Mouse (Mus musculus): ENCODE measurements around the gene Dip2a. TPM values are rescaled to one million over a fixed set of nuclear protein-coding genes. Genes with fewer than 3 reads are reported as not detected.

Gene Dip2a
- 9.0 and 9.6 TPM in 2 replicates for total RNA-seq (2012; rRNA removed)

- peaks cover 4% of the 10 kb centered on the region; the same call in 1 of the 2 replicates for H3K36me3 ChIP-seq (ENCODE audit: control insufficient read depth, insufficient read depth, low read length, poor library complexity, severe bottlenecking)
- H3K9me3 ChIP-seq (ENCODE audit: control insufficient read depth, insufficient read depth, low read depth, low read length) = no peaks in the 10 kb centered on the region
- H3K4me3 ChIP-seq (ENCODE audit: insufficient read depth in 1 of 2, low read depth in 1 of 2, low read length in 2 of 2, poor library complexity in 1 of 2, severe bottlenecking in 1 of 2) = peak within 1 kb of the TSS; percentile 88 to 96
- H3K4me1 ChIP-seq (ENCODE audit: control insufficient read depth in 2 of 2, insufficient read depth in 2 of 2, low read length in 2 of 2, poor library complexity in 1 of 2) = peaks cover 0 to 7% of the 10 kb centered on the region in 2 experiments; a peak in 2 of 4 replicates
- H3K27ac ChIP-seq (ENCODE audit: insufficient read depth, low read depth, low read length, poor library complexity, severe bottlenecking) = no peak within 1 kb of the TSS
- TF ChIP-seq CHD2 (IDR thresholded peaks at IDR 0.05; ENCODE audit: low read depth, low read length) = no peak
- TF ChIP-seq ZC3H11A (IDR thresholded peaks at IDR 0.05; ENCODE audit: borderline replicate concordance, low read depth, low read length) = no peak
- TF ChIP-seq ZNF384 (IDR thresholded peaks at IDR 0.05; ENCODE audit: low read depth, low read length) = no peak
- TF ChIP-seq MAFK (IDR thresholded peaks at IDR 0.05; ENCODE audit: insufficient read depth, low read depth, low read length) = no peak
- TF ChIP-seq HCFC1 (IDR thresholded peaks at IDR 0.05; ENCODE audit: borderline replicate concordance, insufficient read depth, low read length) = no peak
- DNase-seq (ENCODE audit: low read depth, low spot score) = peak; percentile 66
- in situ Hi-C loops (cut with MboI; ENCODE audit: low sequenced_read_pairs in 2 of 2, unreplicated experiment in 2 of 2) = no loop called here
- peak within 1 kb of the TSS; percentile 82 for H3K9ac ChIP-seq (ENCODE audit: insufficient read depth, low read depth, low read length, poor library complexity, severe bottlenecking)
These were observed at the start of gene Dip2a for GRCm38 (mm10) chr10:76344711-76345539. Gene Dip2a (minus strand): TSS chr10:76345291.

GRCm38 (mm10) chr10:76392596-76392995 is 47.5 kb upstream of the Dip2a start:
- no peak for TF ChIP-seq CHD2 (IDR thresholded peaks at IDR 0.05; ENCODE audit: low read depth, low read length)
- no peak for TF ChIP-seq HCFC1 (IDR thresholded peaks at IDR 0.05; ENCODE audit: borderline replicate concordance, insufficient read depth, low read length)
- no peak for TF ChIP-seq ZNF384 (IDR thresholded peaks at IDR 0.05; ENCODE audit: low read depth, low read length)
- no peak for TF ChIP-seq MAFK (IDR thresholded peaks at IDR 0.05; ENCODE audit: insufficient read depth, low read depth, low read length)
- TF ChIP-seq ZC3H11A (IDR thresholded peaks at IDR 0.05; ENCODE audit: borderline replicate concordance, low read depth, low read length) = no peak
- DNase-seq (ENCODE audit: low read depth, low spot score) = no peak
- peaks cover 44% of the 10 kb centered on the region for H3K36me3 ChIP-seq (ENCODE audit: control insufficient read depth, insufficient read depth, low read length, poor library complexity, severe bottlenecking)
- no peak overlapping the region for H3K27ac ChIP-seq (ENCODE audit: insufficient read depth, low read depth, low read length, poor library complexity, severe bottlenecking)
- no peaks in the 10 kb centered on the region for H3K9me3 ChIP-seq (ENCODE audit: control insufficient read depth, insufficient read depth, low read depth, low read length)
- no peak overlapping the region for H3K4me3 ChIP-seq (ENCODE audit: insufficient read depth in 1 of 2, low read depth in 1 of 2, low read length in 2 of 2, poor library complexity in 1 of 2, severe bottlenecking in 1 of 2)
- in situ Hi-C loops (cut with MboI; ENCODE audit: low sequenced_read_pairs in 2 of 2, unreplicated experiment in 2 of 2) = no loop called here
- H3K4me1 ChIP-seq (ENCODE audit: control insufficient read depth in 2 of 2, insufficient read depth in 2 of 2, low read length in 2 of 2, poor library complexity in 1 of 2) = no peaks in the 10 kb centered on the region
- no peak overlapping the region for H3K9ac ChIP-seq (ENCODE audit: insufficient read depth, low read depth, low read length, poor library complexity, severe bottlenecking)

GRCm38 (mm10) chr10:76391786-76392185 is 46.7 kb upstream of the Dip2a start:
- no peak overlapping the region for H3K4me3 ChIP-seq (ENCODE audit: insufficient read depth in 1 of 2, low read depth in 1 of 2, low read length in 2 of 2, poor library complexity in 1 of 2, severe bottlenecking in 1 of 2)
- H3K4me1 ChIP-seq (ENCODE audit: control insufficient read depth in 2 of 2, insufficient read depth in 2 of 2, low read length in 2 of 2, poor library complexity in 1 of 2) = no peaks in the 10 kb centered on the region
- DNase-seq (ENCODE audit: low read depth, low spot score) = peak; percentile 68
- no peak for TF ChIP-seq MAFK (IDR thresholded peaks at IDR 0.05; ENCODE audit: insufficient read depth, low read depth, low read length)
- TF ChIP-seq CHD2 (IDR thresholded peaks at IDR 0.05; ENCODE audit: low read depth, low read length) = no peak
- TF ChIP-seq HCFC1 (IDR thresholded peaks at IDR 0.05; ENCODE audit: borderline replicate concordance, insufficient read depth, low read length) = no peak
- no peak for TF ChIP-seq ZNF384 (IDR thresholded peaks at IDR 0.05; ENCODE audit: low read depth, low read length)
- TF ChIP-seq ZC3H11A (IDR thresholded peaks at IDR 0.05; ENCODE audit: borderline replicate concordance, low read depth, low read length) = no peak
- in situ Hi-C loops (cut with MboI; ENCODE audit: low sequenced_read_pairs in 2 of 2, unreplicated experiment in 2 of 2) = no loop called here
- H3K9me3 ChIP-seq (ENCODE audit: control insufficient read depth, insufficient read depth, low read depth, low read length) = no peaks in the 10 kb centered on the region
- H3K9ac ChIP-seq (ENCODE audit: insufficient read depth, low read depth, low read length, poor library complexity, severe bottlenecking) = no peak overlapping the region
- H3K27ac ChIP-seq (ENCODE audit: insufficient read depth, low read depth, low read length, poor library complexity, severe bottlenecking) = no peak overlapping the region
- peaks cover 49% of the 10 kb centered on the region for H3K36me3 ChIP-seq (ENCODE audit: control insufficient read depth, insufficient read depth, low read length, poor library complexity, severe bottlenecking)

GRCm38 (mm10) chr10:76391166-76391565 is 46.1 kb upstream of the Dip2a start:
- no peak overlapping the region for H3K27ac ChIP-seq (ENCODE audit: insufficient read depth, low read depth, low read length, poor library complexity, severe bottlenecking)
- peaks cover 51% of the 10 kb centered on the region for H3K36me3 ChIP-seq (ENCODE audit: control insufficient read depth, insufficient read depth, low read length, poor library complexity, severe bottlenecking)
- in situ Hi-C loops (cut with MboI; ENCODE audit: low sequenced_read_pairs in 2 of 2, unreplicated experiment in 2 of 2) = no loop called here

More at GRCm38 (mm10) chr10:76391166-76391565, 46.1 kb upstream of the Dip2a start:
- Histone ChIP-seq H3K4me3 (ENCODE audit: insufficient read depth in 1 of 2, low read depth in 1 of 2, low read length in 2 of 2, poor library complexity in 1 of 2, severe bottlenecking in 1 of 2) (no peak overlapping the region), H3K9ac (ENCODE audit: insufficient read depth, low read depth, low read length, poor library complexity, severe bottlenecking) (no peak overlapping the region), H3K9me3 (ENCODE audit: control insufficient read depth, insufficient read depth, low read depth, low read length) (no peaks in the 10 kb centered on the region), H3K4me1 (ENCODE audit: control insufficient read depth in 2 of 2, insufficient read depth in 2 of 2, low read length in 2 of 2, poor library complexity in 1 of 2) (no peaks in the 10 kb centered on the region)
- DNase-seq (ENCODE audit: low read depth, low spot score) = no peak
- TF ChIP-seq ZNF384 (IDR thresholded peaks at IDR 0.05; ENCODE audit: low read depth, low read length) = no peak
- no peak for TF ChIP-seq MAFK (IDR thresholded peaks at IDR 0.05; ENCODE audit: insufficient read depth, low read depth, low read length)
- no peak for TF ChIP-seq ZC3H11A (IDR thresholded peaks at IDR 0.05; ENCODE audit: borderline replicate concordance, low read depth, low read length)
- TF ChIP-seq HCFC1 (IDR thresholded peaks at IDR 0.05; ENCODE audit: borderline replicate concordance, insufficient read depth, low read length) = no peak
- no peak for TF ChIP-seq CHD2 (IDR thresholded peaks at IDR 0.05; ENCODE audit: low read depth, low read length)

Data from ES-E14 (cell line).